Mouse (Mus musculus) inflammation-experienced regulatory T-cells, adult 6 months (primary cell): ENCODE measurements around the gene Cdk13. TPM values are rescaled to one million over a fixed set of nuclear protein-coding genes. Genes with fewer than 3 reads are reported as not detected.

ENCODE experiments used
- polyA plus RNA-seq, 3 experiments: library from polyadenylated mRNA; unstranded; fragments of 100-300 nt; shearing (Covaris generic); gene quantifications; one replicate each; pipeline ENCODE4 v1.2.1; 2017

The Cdk13 gene
- polyA plus RNA-seq, 3 experiments from 2014 or later: 18.0 to 24.4 (median 23.2) TPM

Other genes starting within 250 kb of the Cdk13 start
- gene Mplkip, start 109.9 kb downstream of the Cdk13 start, polyA plus RNA-seq: 10 to 100 TPM; 11.2 to 16.1 (median 14.5) TPM
- 1 to 10 TPM in 1 of 3 experiments, under 1 TPM in 2; 0.25 to 2.4 (median 0.36) TPM for gene Sugct, start 109.5 kb downstream of the Cdk13 start, polyA plus RNA-seq
- 1 to 10 TPM; 3.5 to 6.8 (median 4.0) TPM for gene Rala, start 139.1 kb upstream of the Cdk13 start, polyA plus RNA-seq
- 10 to 100 TPM in 2 of 3 experiments, 1 to 10 TPM in 1; 9.3 to 19.3 (median 17.2) TPM for gene Yae1d1, start 188.3 kb upstream of the Cdk13 start, polyA plus RNA-seq